Mouse (Mus musculus) liver, embryonic 18 days (tissue): ENCODE data around the gene Olfr1351. TPM values are rescaled to one million over a fixed set of nuclear protein-coding genes. Genes with fewer than 3 reads are reported as not detected.

Experiments used
- polyA plus RNA-seq: library from polyadenylated mRNA; depleted of rRNA; stranded (reverse); fragments of >200 nt; gene quantifications from 2 replicates; pipeline ENCODE4 v1.2.3, GENCODE M21; 2012; rRNA removed

Gene Olfr1351
- not detected in 2 replicates for polyA plus RNA-seq

GRCm38 (mm10) chr10:79012172-79012571 lies at the start of gene Olfr1351:
TSS of gene Olfr1351 (plus strand) at chr10:79012472.

GRCm38 (mm10) chr10:78963009-78963408 lies 49.3 kb upstream of the Olfr1351 start, which contains the start of gene Olfr1353:
TSS of gene Olfr1353 (plus strand) at chr10:78963309.

GRCm38 (mm10) chr10:78980750-78981149 lies 31.5 kb upstream of the Olfr1351 start, which contains the start of gene Olfr1352:
TSS of gene Olfr1352 (plus strand) at chr10:78981050.

GRCm38 (mm10) chr10:79028441-79028840 lies 16.2 kb downstream of the Olfr1351 start, which contains the start of gene Olfr57:
TSS of gene Olfr57 (plus strand) at chr10:79028741.

Other genes with a start within 250 kb of the Olfr1351 start
- gene Slc1a6, start 232.0 kb upstream of the Olfr1351 start, polyA plus RNA-seq = 0.22 and 0.27 TPM in 2 replicates
- not detected in 2 replicates for gene Olfr1356, start 160.3 kb upstream of the Olfr1351 start, polyA plus RNA-seq
- gene Olfr1355, start 136.9 kb upstream of the Olfr1351 start, polyA plus RNA-seq = not detected in 2 replicates
- gene Olfr1354, start 99.3 kb upstream of the Olfr1351 start, polyA plus RNA-seq = not detected in 2 replicates
- gene Olfr8, start 61.8 kb upstream of the Olfr1351 start, polyA plus RNA-seq = not detected in 2 replicates
- not detected in 2 replicates for gene Olfr1353, start 49.2 kb upstream of the Olfr1351 start, polyA plus RNA-seq
- not detected in 2 replicates for gene Olfr1352, start 31.4 kb upstream of the Olfr1351 start, polyA plus RNA-seq
- not detected in 2 replicates for gene Olfr57, start 16.3 kb downstream of the Olfr1351 start, polyA plus RNA-seq
- gene 2610008E11Rik, start 85.1 kb downstream of the Olfr1351 start, polyA plus RNA-seq = 1.9 and 2.0 TPM in 2 replicates
- not detected in 2 replicates for gene Vmn2r80, start 136.3 kb downstream of the Olfr1351 start, polyA plus RNA-seq
- not detected in 2 replicates for gene Vmn2r81, start 235.2 kb downstream of the Olfr1351 start, polyA plus RNA-seq